Mouse (Mus musculus): ENCODE results near the gene Gm6812. TPM values are rescaled to one million over a fixed set of nuclear protein-coding genes. Genes with fewer than 3 reads are reported as not detected.
"Not testable (repeated sequence)": the region's sequence is repeated elsewhere in the genome, so short reads cannot be mapped to it uniquely, and the experiment has no call there.

Gm6812 gene
- polyA plus RNA-seq (2017; shearing (Covaris generic)), result not detected

- ATAC-seq, result not testable (repeated sequence)
Measured at GRCm38 (mm10) chrX:68892953-68893352, at the start of gene Gm6812. TSS of gene Gm6812 (minus strand) at chrX:68893053.

- no peak for ATAC-seq
Measured at GRCm38 (mm10) chrX:68865145-68865544, 27.7 kb downstream of the Gm6812 start.

Other genes starting within 250 kb of the Gm6812 start
- 10 to 100 TPM; 17.0 to 24.2 TPM for gene Fmr1, start 214.5 kb downstream of the Gm6812 start, polyA plus RNA-seq (2017; shearing (Covaris generic))
- gene Fmr1nb, start 131.2 kb downstream of the Gm6812 start, polyA plus RNA-seq (2017; shearing (Covaris generic)), result 1 to 10 TPM in 1 of 2 experiments, not detected in 1; 1.2 TPM
- gene Gm14698, start 72.0 kb downstream of the Gm6812 start, polyA plus RNA-seq (2017; shearing (Covaris generic)), result 1 to 10 TPM; 1.1 to 1.8 TPM